Mouse (Mus musculus) heart, postnatal 0 days (tissue): Measurements from ENCODE around the gene Thsd7a.

ENCODE experiments used
- CTCF ChIP-seq: IDR thresholded peaks from 2 replicates; pipeline ENCODE4 v1.5.1; 2016; ENCODE audit warnings: antibody characterized with exemption, control low read depth, low read depth
- EP300 ChIP-seq: IDR thresholded peaks from 2 replicates; pipeline ENCODE4 v1.6.1; 2016; ENCODE audit warnings: antibody characterized with exemption, low read depth

DNA sequence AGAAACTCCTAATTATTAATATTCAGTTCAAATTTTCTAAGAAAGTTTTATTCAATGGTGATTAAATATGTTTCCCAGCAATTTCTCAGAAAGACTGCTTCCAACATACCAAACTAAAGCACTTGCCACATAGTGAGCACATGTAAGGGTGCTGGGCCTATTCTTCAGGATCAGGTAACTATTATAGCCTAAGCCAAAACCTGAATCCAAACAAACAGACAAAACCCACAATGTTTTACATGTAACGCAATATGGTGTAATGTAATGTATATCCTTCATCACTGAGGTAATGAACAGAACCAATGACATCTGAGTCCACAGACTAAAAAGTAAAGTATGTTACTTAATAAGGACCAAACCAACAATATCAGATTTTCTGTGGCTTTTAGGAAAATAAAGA is 346.2 kb downstream of the Thsd7a start:
- TF ChIP-seq CTCF, result no peak
- TF ChIP-seq EP300, result no peak
